Mouse (Mus musculus) testis, adult 2 months (tissue): ENCODE data around the gene Retreg2.

Experiments used
- CTCF ChIP-seq: fragments of 200-500 bp; IDR thresholded peaks from 2 replicates; pipeline ENCODE4 v1.5.1; 2012; ENCODE audit warnings: low read depth, mild to moderate bottlenecking, inconsistent platforms, low read length, moderate library complexity; ENCODE audit not compliant: control insufficient read depth, insufficient read depth, insufficient replicate concordance
- POLR2A ChIP-seq: fragments of 200-500 bp; IDR thresholded peaks from 2 replicates; pipeline ENCODE4 v1.6.1; 2012; ENCODE audit warnings: low read depth, mild to moderate bottlenecking, inconsistent platforms, low read length, moderate library complexity; ENCODE audit not compliant: control insufficient read depth

GRCm38 (mm10) chr1:75181377-75181870, 38.8 kb downstream of the Retreg2 start:
- TF ChIP-seq CTCF (no peak), POLR2A (no peak)
